Mouse (Mus musculus) CH12.LX (cell line): ENCODE results near the gene Rgl1. TPM values are rescaled to one million over a fixed set of nuclear protein-coding genes. Genes with fewer than 3 reads are reported as not detected.
A peak's percentile ranks its signal among the peaks of the same experiment; 100 is the strongest.

Experiments used
- DNase-seq: peaks from one replicate; pipeline ENCODE4 v3.0.0-alpha.2; 2013; ENCODE audit errors: extremely low read depth
- H3K27ac ChIP-seq: 2 replicates; pipeline ENCODE4 v1.5.1; 2012; ENCODE audit warnings: low read depth, mild to moderate bottlenecking, control low read depth, moderate library complexity; ENCODE audit not compliant: insufficient read depth
- H3K27me3 ChIP-seq: replicated peaks from 2 replicates; pipeline ENCODE3; 2012; ENCODE audit warnings: inconsistent platforms
- H3K36me3 ChIP-seq, 2 experiments: replicated peaks in 1 of 2; 2 replicates each; pipeline versions ENCODE3 to v1.6.1; 2012; ENCODE audit warnings: inconsistent platforms in 1 of 2, low read length in 1 of 2, mild to moderate bottlenecking in 1 of 2, mixed read lengths in 1 of 2, moderate library complexity in 1 of 2; ENCODE audit not compliant: control insufficient read depth in 1 of 2, insufficient read depth in 1 of 2
- H3K4me1 ChIP-seq, 2 experiments: 2 replicates each; pipeline ENCODE4 v1.6.1; 2012; ENCODE audit warnings: inconsistent platforms in 1 of 2, moderate library complexity in 1 of 2; ENCODE audit not compliant: insufficient read depth in 2 of 2, control insufficient read depth in 1 of 2
- H3K4me2 ChIP-seq: 2 replicates; pipeline ENCODE4 v1.6.1; 2012; ENCODE audit warnings: low read depth, mild to moderate bottlenecking, control low read depth; ENCODE audit not compliant: poor library complexity, insufficient read depth, severe bottlenecking
- H3K4me3 ChIP-seq, 3 experiments: fragments of 150-350 bp in 1 of 3; sonication (generic) in 1 of 3; replicated peaks in 1 of 3; 2 replicates each; pipeline versions ENCODE3 to v1.5.1; 2011 to 2012; ENCODE audit warnings: low read depth in 2 of 3, low read length in 2 of 3, mild to moderate bottlenecking in 2 of 3, moderate library complexity in 2 of 3, control low read depth in 1 of 3, improper control_type of control experiment in 1 of 3, inconsistent platforms in 1 of 3, mixed read lengths in 1 of 3; ENCODE audit not compliant: poor library complexity in 1 of 3
- H3K79me2 ChIP-seq: replicated peaks from 2 replicates; pipeline ENCODE4 v1.6.1; 2012; ENCODE audit warnings: mild to moderate bottlenecking, moderate library complexity; ENCODE audit not compliant: control insufficient read depth, poor library complexity, insufficient read depth, severe bottlenecking; ENCODE audit errors: extremely low read depth
- H3K9ac ChIP-seq: 2 replicates; pipeline ENCODE4 v1.6.1; 2012; ENCODE audit warnings: low read depth, mild to moderate bottlenecking, control low read depth, moderate library complexity; ENCODE audit not compliant: insufficient read depth
- H3K9me3 ChIP-seq: replicated peaks from 2 replicates; pipeline ENCODE3; 2012; ENCODE audit warnings: low read length, inconsistent platforms, mixed read lengths
- BHLHE40 ChIP-seq: IDR thresholded peaks from 2 replicates; pipeline ENCODE4 v1.6.1; 2011; ENCODE audit warnings: mild to moderate bottlenecking, low read depth, low read length, improper control_type of control experiment
- CHD2 ChIP-seq: IDR thresholded peaks from 2 replicates; pipeline ENCODE4 v1.6.1; 2011; ENCODE audit warnings: low read length, improper control_type of control experiment
- CTCF ChIP-seq, 2 experiments: IDR thresholded peaks in 1 of 2; conservative IDR thresholded peaks in 1 of 2; 2 replicates each; pipeline ENCODE4 v1.5.1; 2011 to 2012; ENCODE audit warnings: low read depth in 2 of 2, low read length in 2 of 2, improper control_type of control experiment in 1 of 2, inconsistent platforms in 1 of 2, mild to moderate bottlenecking in 1 of 2, moderate library complexity in 1 of 2
- E2F4 ChIP-seq: IDR thresholded peaks from 2 replicates; pipeline ENCODE4 v1.6.1; 2011; ENCODE audit warnings: low read depth, low read length, improper control_type of control experiment; ENCODE audit not compliant: insufficient replicate concordance
- ETS1 ChIP-seq: conservative IDR thresholded peaks from 2 replicates; pipeline ENCODE4 v1.6.1; 2012; ENCODE audit warnings: low read depth, mild to moderate bottlenecking, inconsistent platforms, low read length, improper control_type of control experiment, moderate library complexity
- HCFC1 ChIP-seq: IDR thresholded peaks from 2 replicates; pipeline ENCODE4 v1.6.1; 2012; ENCODE audit warnings: low read depth, mild to moderate bottlenecking, inconsistent platforms, low read length, improper control_type of control experiment
- IRF4 ChIP-seq: IDR thresholded peaks from 2 replicates; pipeline ENCODE4 v1.6.1; 2014; ENCODE audit warnings: low read depth, mild to moderate bottlenecking, inconsistent platforms, low read length, improper control_type of control experiment
- JUN ChIP-seq: IDR thresholded peaks from 2 replicates; pipeline ENCODE4 v1.6.1; 2011; ENCODE audit warnings: low read depth, mild to moderate bottlenecking, low read length, improper control_type of control experiment, moderate library complexity; ENCODE audit not compliant: insufficient read depth
- JUND ChIP-seq: conservative IDR thresholded peaks from 2 replicates; pipeline ENCODE4 v1.6.1; 2011; ENCODE audit warnings: low read depth, low read length, improper control_type of control experiment
- KAT2A ChIP-seq: IDR thresholded peaks from 2 replicates; pipeline ENCODE4 v1.6.1; 2012; ENCODE audit warnings: low read length, improper control_type of control experiment, inconsistent platforms; ENCODE audit not compliant: insufficient replicate concordance
- MEF2A ChIP-seq: IDR thresholded peaks from 2 replicates; pipeline ENCODE4 v1.6.1; 2014; ENCODE audit warnings: low read depth, mild to moderate bottlenecking, inconsistent platforms, low read length, improper control_type of control experiment, borderline replicate concordance
- MYC ChIP-seq: IDR thresholded peaks from 2 replicates; pipeline ENCODE4 v1.6.1; 2011; ENCODE audit warnings: low read depth, mild to moderate bottlenecking, improper control_type of control experiment, low read length
- NRF1 ChIP-seq: IDR thresholded peaks from 2 replicates; pipeline ENCODE4 v1.6.1; 2014; ENCODE audit warnings: low read depth, mild to moderate bottlenecking, inconsistent platforms, low read length, improper control_type of control experiment, moderate library complexity
- PAX5 ChIP-seq: IDR thresholded peaks from 2 replicates; pipeline ENCODE4 v1.6.1; 2012; ENCODE audit warnings: low read length, inconsistent platforms, mixed read lengths
- POLR2AphosphoS2 ChIP-seq: IDR thresholded peaks from 2 replicates; pipeline ENCODE4 v1.6.1; 2011; ENCODE audit warnings: low read depth, low read length, improper control_type of control experiment
- RAD21 ChIP-seq: IDR thresholded peaks from 2 replicates; pipeline ENCODE4 v1.6.1; 2011; ENCODE audit warnings: low read depth, mild to moderate bottlenecking, low read length, improper control_type of control experiment, moderate library complexity
- SIN3A ChIP-seq: IDR thresholded peaks from 2 replicates; pipeline ENCODE4 v1.6.1; 2012; ENCODE audit warnings: low read length, improper control_type of control experiment, inconsistent platforms
- SMC3 ChIP-seq: IDR thresholded peaks from 2 replicates; pipeline ENCODE4 v1.6.1; 2011; ENCODE audit warnings: low read depth, low read length, improper control_type of control experiment
- TCF12 ChIP-seq: IDR thresholded peaks from 2 replicates; pipeline ENCODE4 v1.6.1; 2014; ENCODE audit warnings: low read depth, mild to moderate bottlenecking, inconsistent platforms, low read length, improper control_type of control experiment
- ZC3H11A ChIP-seq: IDR thresholded peaks from 2 replicates; pipeline ENCODE4 v1.6.1; 2012; ENCODE audit warnings: low read depth, mild to moderate bottlenecking, inconsistent platforms, low read length, improper control_type of control experiment
- ZKSCAN1 ChIP-seq: IDR thresholded peaks from 2 replicates; pipeline ENCODE4 v1.6.1; 2012; ENCODE audit warnings: low read depth, inconsistent platforms, low read length, improper control_type of control experiment, borderline replicate concordance
- dilution Hi-C: fragments of 300-500 bp; cut with MboI; formaldehyde crosslinking; loops from 2 replicates; pipeline ENCODE4 v1.14.3; 2020; ENCODE audit warnings: low sequenced_read_pairs; ENCODE audit not compliant: extremely low pct_unique_long_range_greater_than_20kb, extremely low pct_ligation_motif_present
- in situ Hi-C: fragments of 300-500 bp; cut with MboI; formaldehyde crosslinking; loops from 3 replicates; pipeline ENCODE4 v1.14.3; 2019; ENCODE audit warnings: low sequenced_read_pairs, low pct_ligation_motif_present, low pct_unique_long_range_greater_than_20kb, mixed read lengths
- polyA plus RNA-seq: library from polyadenylated mRNA; unstranded; fragments of >175 nt; gene quantifications from 2 replicates; pipeline ENCODE4 v1.2.1, GENCODE M21; 2012; ENCODE audit warnings: low read depth; ENCODE audit not compliant: insufficient read length
- total RNA-seq, 2 experiments: library from RNA; depleted of rRNA; stranded (reverse); fragments of 300-350 nt in 1 of 2; fragments of >200 nt in 1 of 2; gene quantifications; 2 replicates each; pipeline ENCODE4 v1.2.3; 2012 to 2014

Rgl1 gene
- total and polyA plus RNA-seq, 3 experiments: 0.25 to 1.7 (median 0.74) TPM

DNA sequence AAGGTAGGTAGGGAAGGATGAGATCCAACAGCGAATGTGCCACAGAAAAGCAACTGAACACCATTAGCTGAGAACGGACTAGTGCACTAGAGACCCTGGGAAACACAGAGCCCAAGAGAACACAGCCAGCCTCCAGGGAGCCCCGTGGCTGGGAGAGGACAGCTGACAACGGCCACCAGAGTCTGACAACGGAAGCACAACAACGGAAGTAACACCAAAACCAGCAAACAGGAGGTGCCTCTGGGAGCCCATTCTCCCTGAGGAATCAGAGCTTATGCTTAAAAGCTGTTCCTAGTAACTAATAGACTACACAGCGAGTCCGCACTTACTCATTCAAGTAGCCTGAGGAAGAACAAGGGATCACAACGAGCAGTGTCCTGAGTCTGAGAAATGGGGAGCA is 16.9 kb downstream of the Rgl1 start:
- Histone ChIP-seq H3K9me3 (no peaks in the 10 kb centered on the region), H3K4me2 (no peak overlapping the region), H3K4me3 (no peak overlapping the region), H3K4me1 (peaks cover 3 to 14% of the 10 kb centered on the region in 2 experiments; a peak in 3 of 4 replicates), H3K9ac (no peak overlapping the region), H3K27ac (no peak overlapping the region), H3K36me3 (no peaks in the 10 kb centered on the region), H3K27me3 (no peaks in the 10 kb centered on the region), H3K79me2 (no peaks in the 10 kb centered on the region)
- dilution Hi-C loops: no loop called here
- no peak for TF ChIP-seq ETS1
- TF ChIP-seq SIN3A: no peak
- no peak for TF ChIP-seq CTCF (conservative IDR thresholded peaks at IDR 0.05 in 1 of 2, IDR thresholded peaks at IDR 0.05 in 1 of 2; ENCODE audit: low read depth in 2 of 2, low read length in 2 of 2)
- no peak for TF ChIP-seq TCF12
- no peak for TF ChIP-seq MYC
- no peak for TF ChIP-seq BHLHE40
- TF ChIP-seq HCFC1: no peak
- no peak for TF ChIP-seq CHD2
- TF ChIP-seq POLR2AphosphoS2: no peak
- TF ChIP-seq KAT2A: no peak
- no peak for TF ChIP-seq ZKSCAN1
- no peak for DNase-seq
- in situ Hi-C loops: loop anchor here (10.0 kb wide), 1 partner anchor 224 kb away; no protein-coding TSS in a partner anchor

DNA sequence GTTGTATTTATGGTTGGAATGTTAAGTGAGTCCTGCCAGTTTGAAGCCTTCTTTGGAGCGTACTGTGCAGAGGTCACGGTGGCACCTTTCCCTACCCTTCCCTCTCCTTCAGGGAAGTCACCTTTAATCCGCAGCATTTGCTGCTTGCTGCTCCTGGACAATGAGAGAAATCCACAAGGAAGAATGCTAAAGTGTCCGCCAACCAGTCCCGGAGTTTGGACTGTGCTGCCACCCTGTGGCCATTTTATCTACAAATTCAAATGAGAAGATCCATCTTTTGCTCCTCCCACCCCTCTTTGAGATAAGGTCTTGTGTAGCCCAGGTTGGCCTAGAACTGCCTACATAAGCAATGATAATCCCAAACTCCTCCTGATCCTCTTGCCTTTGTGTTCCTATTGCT is 19.7 kb downstream of the Rgl1 start:
- H3K4me1 ChIP-seq: peaks cover 0 to 11% of the 10 kb centered on the region in 2 experiments; a peak in 3 of 4 replicates
- no peak overlapping the region for H3K4me3 ChIP-seq
- dilution Hi-C loops (no loop called here), in situ Hi-C loops (loop anchor here (10.0 kb wide), 1 partner anchor 222 kb away; no protein-coding TSS in a partner anchor)
- peak; percentile 57 for DNase-seq
- H3K27me3 ChIP-seq: no peaks in the 10 kb centered on the region
- H3K79me2 ChIP-seq: no peaks in the 10 kb centered on the region
- H3K9me3 ChIP-seq: no peaks in the 10 kb centered on the region
- H3K4me2 ChIP-seq: no peak overlapping the region
- no peaks in the 10 kb centered on the region for H3K36me3 ChIP-seq
- TF ChIP-seq NRF1 (no peak), SMC3 (peak; percentile 83), IRF4 (0 out of 2 replicates have a peak, but pooled peaks have one; percentile 14), JUND (0 out of 2 replicates have a peak, but pooled peaks have one; percentile 24), RAD21 (peak; percentile 78), PAX5 (no peak), ZC3H11A (0 out of 2 replicates have a peak, but pooled peaks have one; percentile 25), JUN (no peak), CTCF (conservative IDR thresholded peaks at IDR 0.05 in 1 of 2, IDR thresholded peaks at IDR 0.05 in 1 of 2; ENCODE audit: low read depth in 2 of 2, low read length in 2 of 2) (peak in 1 of 2 experiments; percentile 79; a peak in 2 of 4 replicates), E2F4 (no peak), MEF2A (0 out of 2 replicates have a peak, but pooled peaks have one; percentile 19)
- H3K9ac ChIP-seq: no peak overlapping the region
- no peak overlapping the region for H3K27ac ChIP-seq
